Mouse (Mus musculus): ENCODE data around the gene Paxx. TPM values are rescaled to one million over a fixed set of nuclear protein-coding genes. Genes with fewer than 3 reads are reported as not detected.

The Paxx gene
- polyA plus RNA-seq, 1 experiment from 2014 or later = 95.4 TPM

DNA sequence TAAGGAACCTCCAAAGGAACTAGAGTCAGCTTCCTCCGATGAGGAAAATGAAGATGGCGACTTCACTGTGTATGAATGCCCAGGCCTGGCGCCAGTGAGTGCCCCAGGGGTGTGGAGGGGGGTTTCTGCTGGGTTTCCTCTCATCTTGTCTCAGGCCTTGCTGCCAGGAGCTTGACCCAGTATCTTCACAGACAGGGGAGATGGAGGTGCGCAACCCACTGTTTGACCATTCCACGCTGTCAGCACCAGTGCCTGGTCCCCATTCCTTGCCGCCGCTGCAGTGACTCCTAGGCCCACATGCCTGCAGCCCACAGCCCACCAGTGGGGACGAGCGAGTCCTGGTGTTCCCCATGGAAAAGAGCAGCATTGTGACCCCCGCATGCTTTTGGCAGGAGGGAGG, 52.0 kb downstream of the Paxx start:
- Histone ChIP-seq H3K4me3 (replicated peaks; ENCODE audit: low read depth, low read length) (no peak overlapping the region), H3K27me3 (ENCODE audit: control insufficient read depth, insufficient read depth, low read length) (no peaks in the 10 kb centered on the region), H3K4me1 (ENCODE audit: control insufficient read depth, insufficient read depth, low read length) (peaks cover 19% of the 10 kb centered on the region), H3K27ac (replicated peaks; ENCODE audit: low read depth, low read length) (no peak overlapping the region), H3K9ac (replicated peaks; ENCODE audit: low read length) (no peak overlapping the region), H3K4me2 (ENCODE audit: low read length) (no peak overlapping the region), H3K9me3 (ENCODE audit: control insufficient read depth, low read length) (no peaks in the 10 kb centered on the region), H3K36me3 (ENCODE audit: control insufficient read depth, insufficient read depth, low read length) (peaks cover 51% of the 10 kb centered on the region)
- no peak for ATAC-seq (ENCODE audit: low FRiP score, low TSS enrichment)
- 90% methylated on average over 10 of the region's 10 CpGs for WGBS
- no peak for DNase-seq

Small RNA genes within 50 kb of the gene (microRNA-seq; reads per million reads assigned to microRNA genes)
- gene Mir3087 = 0.73 reads per million

Other genes with a start within 250 kb of the Paxx start
- gene Nelfb, start 249.6 kb downstream of the Paxx start, polyA plus RNA-seq (2014; fragmentation: Nextera tagmentation; extraction: Ambion mirVana) = 82.6 and 98.7 TPM in 2 replicates
- 0.16 TPM in 1 of 2 replicates, not detected in the other for gene Stpg3, start 246.5 kb downstream of the Paxx start, polyA plus RNA-seq (2014; fragmentation: Nextera tagmentation; extraction: Ambion mirVana)
- not detected in 2 replicates for gene Fam166a, start 242.3 kb downstream of the Paxx start, polyA plus RNA-seq (2014; fragmentation: Nextera tagmentation; extraction: Ambion mirVana)
- 319 and 339 TPM in 2 replicates for gene Tubb4b, start 236.4 kb downstream of the Paxx start, polyA plus RNA-seq (2014; fragmentation: Nextera tagmentation; extraction: Ambion mirVana)
- gene Slc34a3, start 226.7 kb downstream of the Paxx start, polyA plus RNA-seq (2014; fragmentation: Nextera tagmentation; extraction: Ambion mirVana) = not detected in 2 replicates
- gene Rnf224, start 224.3 kb downstream of the Paxx start, polyA plus RNA-seq (2014; fragmentation: Nextera tagmentation; extraction: Ambion mirVana) = not detected in 2 replicates
- gene Rnf208, start 218.8 kb downstream of the Paxx start, polyA plus RNA-seq (2014; fragmentation: Nextera tagmentation; extraction: Ambion mirVana) = 138 and 147 TPM in 2 replicates
- not detected in 2 replicates for gene Cysrt1, start 218.6 kb downstream of the Paxx start, polyA plus RNA-seq (2014; fragmentation: Nextera tagmentation; extraction: Ambion mirVana)
- gene AL732309.1, start 214.2 kb downstream of the Paxx start, polyA plus RNA-seq (2014; fragmentation: Nextera tagmentation; extraction: Ambion mirVana) = 3.7 and 5.1 TPM in 2 replicates
- gene Tmem203, start 205.7 kb downstream of the Paxx start, polyA plus RNA-seq (2014; fragmentation: Nextera tagmentation; extraction: Ambion mirVana) = 11.3 and 12.9 TPM in 2 replicates
- 13.1 and 13.3 TPM in 2 replicates for gene Tprn, start 198.5 kb downstream of the Paxx start, polyA plus RNA-seq (2014; fragmentation: Nextera tagmentation; extraction: Ambion mirVana)
- 196 TPM in 2 replicates for gene Ssna1, start 188.7 kb downstream of the Paxx start, polyA plus RNA-seq (2014; fragmentation: Nextera tagmentation; extraction: Ambion mirVana)
- 112 and 117 TPM in 2 replicates for gene Anapc2, start 188.6 kb downstream of the Paxx start, polyA plus RNA-seq (2014; fragmentation: Nextera tagmentation; extraction: Ambion mirVana)
- not detected in 2 replicates for gene Tmem210, start 172.9 kb downstream of the Paxx start, polyA plus RNA-seq (2014; fragmentation: Nextera tagmentation; extraction: Ambion mirVana)
- gene Lrrc26, start 171.2 kb downstream of the Paxx start, polyA plus RNA-seq (2014; fragmentation: Nextera tagmentation; extraction: Ambion mirVana) = 0.30 TPM in 1 of 2 replicates, not detected in the other
- 40.5 and 41.3 TPM in 2 replicates for gene Grin1, start 141.9 kb downstream of the Paxx start, polyA plus RNA-seq (2014; fragmentation: Nextera tagmentation; extraction: Ambion mirVana)
- gene Man1b1, start 128.8 kb downstream of the Paxx start, polyA plus RNA-seq (2014; fragmentation: Nextera tagmentation; extraction: Ambion mirVana) = 71.2 and 78.7 TPM in 2 replicates
- 19.2 and 19.8 TPM in 2 replicates for gene Dpp7, start 104.7 kb downstream of the Paxx start, polyA plus RNA-seq (2014; fragmentation: Nextera tagmentation; extraction: Ambion mirVana)
- gene Uap1l1, start 95.4 kb downstream of the Paxx start, polyA plus RNA-seq (2014; fragmentation: Nextera tagmentation; extraction: Ambion mirVana) = 2.6 and 5.3 TPM in 2 replicates
- 13.0 and 15.4 TPM in 2 replicates for gene Sapcd2, start 88.8 kb downstream of the Paxx start, polyA plus RNA-seq (2014; fragmentation: Nextera tagmentation; extraction: Ambion mirVana)
- 2.0 and 2.1 TPM in 2 replicates for gene Entpd2, start 65.2 kb downstream of the Paxx start, polyA plus RNA-seq (2014; fragmentation: Nextera tagmentation; extraction: Ambion mirVana)
- 374 and 422 TPM in 2 replicates for gene Npdc1, start 61.7 kb downstream of the Paxx start, polyA plus RNA-seq (2014; fragmentation: Nextera tagmentation; extraction: Ambion mirVana)
- gene Fut7, start 37.8 kb downstream of the Paxx start, polyA plus RNA-seq (2014; fragmentation: Nextera tagmentation; extraction: Ambion mirVana) = 0.17 and 0.26 TPM in 2 replicates
- 16.9 and 17.7 TPM in 2 replicates for gene Abca2, start 32.4 kb downstream of the Paxx start, polyA plus RNA-seq (2014; fragmentation: Nextera tagmentation; extraction: Ambion mirVana)
- 1.7 and 1.9 TPM in 2 replicates for gene Clic3, start 4.3 kb downstream of the Paxx start, polyA plus RNA-seq (2014; fragmentation: Nextera tagmentation; extraction: Ambion mirVana)
- 3.7 and 71.9 TPM in 2 replicates for gene Ptgds, start 9.0 kb upstream of the Paxx start, polyA plus RNA-seq (2014; fragmentation: Nextera tagmentation; extraction: Ambion mirVana)
- gene Lcn12, start 32.8 kb upstream of the Paxx start, polyA plus RNA-seq (2014; fragmentation: Nextera tagmentation; extraction: Ambion mirVana) = not detected in 2 replicates
- gene Fbxw5, start 39.7 kb upstream of the Paxx start, polyA plus RNA-seq (2014; fragmentation: Nextera tagmentation; extraction: Ambion mirVana) = 110 and 117 TPM in 2 replicates
- 5.5 and 6.1 TPM in 2 replicates for gene C8g, start 40.6 kb upstream of the Paxx start, polyA plus RNA-seq (2014; fragmentation: Nextera tagmentation; extraction: Ambion mirVana)
- 17.3 and 19.2 TPM in 2 replicates for gene Traf2, start 85.8 kb upstream of the Paxx start, polyA plus RNA-seq (2014; fragmentation: Nextera tagmentation; extraction: Ambion mirVana)
- gene Edf1, start 96.8 kb upstream of the Paxx start, polyA plus RNA-seq (2014; fragmentation: Nextera tagmentation; extraction: Ambion mirVana) = 318 and 409 TPM in 2 replicates
- gene Mamdc4, start 113.8 kb upstream of the Paxx start, polyA plus RNA-seq (2014; fragmentation: Nextera tagmentation; extraction: Ambion mirVana) = 2.1 and 3.9 TPM in 2 replicates
- gene Phpt1, start 114.1 kb upstream of the Paxx start, polyA plus RNA-seq (2014; fragmentation: Nextera tagmentation; extraction: Ambion mirVana) = 167 and 206 TPM in 2 replicates
- 8.8 and 9.2 TPM in 2 replicates for gene Ajm1, start 120.7 kb upstream of the Paxx start, polyA plus RNA-seq (2014; fragmentation: Nextera tagmentation; extraction: Ambion mirVana)
- 60.9 and 62.6 TPM in 2 replicates for gene Rabl6, start 147.4 kb upstream of the Paxx start, polyA plus RNA-seq (2014; fragmentation: Nextera tagmentation; extraction: Ambion mirVana)
- gene Ccdc183, start 156.6 kb upstream of the Paxx start, polyA plus RNA-seq (2014; fragmentation: Nextera tagmentation; extraction: Ambion mirVana) = 0.28 and 0.33 TPM in 2 replicates
- 38.4 and 46.5 TPM in 2 replicates for gene Tmem141, start 160.9 kb upstream of the Paxx start, polyA plus RNA-seq (2014; fragmentation: Nextera tagmentation; extraction: Ambion mirVana)
- gene Fcna, start 166.9 kb upstream of the Paxx start, polyA plus RNA-seq (2014; fragmentation: Nextera tagmentation; extraction: Ambion mirVana) = 2.8 TPM in 1 of 2 replicates, not detected in the other
- gene Lcn8, start 192.0 kb upstream of the Paxx start, polyA plus RNA-seq (2014; fragmentation: Nextera tagmentation; extraction: Ambion mirVana) = not detected in 2 replicates
- not detected in 2 replicates for gene Lcn5, start 196.9 kb upstream of the Paxx start, polyA plus RNA-seq (2014; fragmentation: Nextera tagmentation; extraction: Ambion mirVana)
- gene Lcn6, start 215.7 kb upstream of the Paxx start, polyA plus RNA-seq (2014; fragmentation: Nextera tagmentation; extraction: Ambion mirVana) = not detected in 2 replicates
- gene Lcn10, start 221.6 kb upstream of the Paxx start, polyA plus RNA-seq (2014; fragmentation: Nextera tagmentation; extraction: Ambion mirVana) = not detected in 2 replicates
- not detected in 2 replicates for gene Obp2a, start 238.9 kb upstream of the Paxx start, polyA plus RNA-seq (2014; fragmentation: Nextera tagmentation; extraction: Ambion mirVana)
- 114 and 151 TPM in 2 replicates for gene Bmyc, start 245.6 kb upstream of the Paxx start, polyA plus RNA-seq (2014; fragmentation: Nextera tagmentation; extraction: Ambion mirVana)

All from midbrain, embryonic 14.5 days (tissue).